Mouse (Mus musculus) adrenal gland, postnatal 14 days (tissue): ENCODE measurements around the gene Pdilt. TPM values are rescaled to one million over a fixed set of nuclear protein-coding genes. Genes with fewer than 3 reads are reported as not detected.
A peak's percentile ranks its signal among the peaks of the same experiment; 100 is the strongest.
"Not testable (repeated sequence)": the region's sequence is repeated elsewhere in the genome, so short reads cannot be mapped to it uniquely, and the experiment has no call there.

Source experiments
- DNase-seq: peaks from one replicate; pipeline ENCODE4 v3.0.0; 2021; ENCODE audit warnings: mixed read lengths
- long read RNA-seq, 2 experiments: library from polyadenylated mRNA; stranded (forward); transcript quantifications; one replicate each; pipeline ENCODE4 v2.0.0; 2021
- total RNA-seq: library from RNA; stranded (reverse); gene quantifications from 2 replicates; pipeline ENCODE4 v1.2.3, GENCODE M21; 2021

Gene Pdilt
- total RNA-seq = 0.44 TPM in 1 of 2 replicates, not detected in the other
- long read RNA-seq, experiment 1 = 0 reads
- long read RNA-seq, experiment 2 = 0 reads

DNA sequence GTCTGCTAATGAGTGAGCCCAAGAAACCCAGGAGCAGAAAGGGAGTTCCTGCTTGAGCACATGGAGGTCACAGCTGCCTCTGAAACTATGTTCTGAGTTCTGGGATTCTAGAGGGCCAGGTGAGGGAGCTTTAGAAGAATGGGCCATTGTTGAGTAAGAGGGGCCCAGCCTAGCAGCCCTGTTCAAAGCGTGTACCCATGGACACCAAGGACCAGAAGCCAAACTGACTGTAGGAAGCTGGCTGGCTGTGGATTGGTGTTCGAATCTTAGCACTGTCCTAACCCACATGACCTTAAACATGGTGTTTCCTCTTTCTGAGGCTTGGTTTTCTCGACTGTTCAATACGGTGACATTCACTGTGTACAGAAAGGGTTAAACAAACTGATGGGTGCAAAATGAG is at the start of gene Pdilt:
Pdilt (minus strand) TSS at position 101 of the 400 bp plus-strand sequence.
- no peak for DNase-seq

DNA sequence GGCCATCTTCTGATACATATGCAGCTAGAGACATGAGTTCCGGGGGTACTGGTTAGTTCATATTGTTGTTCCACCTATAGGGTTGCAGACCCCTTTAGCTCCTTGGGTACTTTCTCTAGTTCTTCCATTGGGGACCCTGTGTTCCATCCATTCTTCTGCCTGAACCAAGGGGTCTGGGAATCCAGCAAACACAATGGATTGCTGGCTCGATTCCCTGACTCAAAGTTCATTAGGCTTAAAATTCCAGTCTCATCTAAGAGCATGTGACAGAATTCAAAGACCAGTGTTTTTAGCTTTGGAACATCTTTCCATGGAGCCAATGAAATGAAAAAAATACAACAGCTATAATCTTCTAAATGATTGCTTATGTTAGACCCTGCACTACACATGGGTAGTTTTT is 39.2 kb upstream of the Pdilt start:
- not testable (repeated sequence) for DNase-seq

DNA sequence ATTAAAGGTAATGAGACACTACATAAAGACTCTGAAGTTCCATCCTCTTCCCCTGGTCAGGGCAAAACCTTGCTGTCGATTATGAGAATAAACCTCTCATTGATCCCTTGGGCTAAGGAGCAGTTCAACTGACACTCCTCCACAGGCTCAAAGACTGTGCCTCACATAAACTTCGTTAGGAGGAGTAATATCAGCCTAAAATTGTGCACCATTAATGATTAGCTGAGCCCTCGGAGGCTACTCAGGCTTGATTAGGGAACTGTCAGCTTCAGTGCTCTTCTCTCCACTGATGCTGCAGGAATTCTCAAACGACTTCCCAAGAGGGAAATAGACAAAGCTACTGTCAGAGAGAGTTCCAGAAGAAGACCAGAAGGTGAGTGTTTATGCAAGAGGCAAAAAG is 38.2 kb upstream of the Pdilt start:
- DNase-seq = no peak

DNA sequence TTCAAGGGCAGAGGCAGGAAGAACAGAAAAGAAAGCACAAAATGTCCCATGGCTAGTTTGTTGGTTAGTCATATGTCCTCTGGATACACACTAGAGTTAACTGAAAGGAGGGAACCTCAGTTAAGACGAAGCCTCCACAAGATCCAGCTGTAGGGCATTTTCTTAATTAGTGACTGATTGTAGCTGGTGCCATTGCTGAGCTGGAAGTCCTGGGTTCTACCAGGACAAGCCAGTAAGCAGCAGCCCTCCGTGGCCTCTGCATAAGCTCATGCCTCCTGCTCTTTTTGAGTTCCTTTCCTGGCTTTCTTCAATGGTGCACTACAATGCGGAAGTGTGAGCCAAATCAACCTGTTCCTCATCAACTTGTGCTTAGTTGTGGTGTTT is 37.2 kb upstream of the Pdilt start:
- DNase-seq = no peak

DNA sequence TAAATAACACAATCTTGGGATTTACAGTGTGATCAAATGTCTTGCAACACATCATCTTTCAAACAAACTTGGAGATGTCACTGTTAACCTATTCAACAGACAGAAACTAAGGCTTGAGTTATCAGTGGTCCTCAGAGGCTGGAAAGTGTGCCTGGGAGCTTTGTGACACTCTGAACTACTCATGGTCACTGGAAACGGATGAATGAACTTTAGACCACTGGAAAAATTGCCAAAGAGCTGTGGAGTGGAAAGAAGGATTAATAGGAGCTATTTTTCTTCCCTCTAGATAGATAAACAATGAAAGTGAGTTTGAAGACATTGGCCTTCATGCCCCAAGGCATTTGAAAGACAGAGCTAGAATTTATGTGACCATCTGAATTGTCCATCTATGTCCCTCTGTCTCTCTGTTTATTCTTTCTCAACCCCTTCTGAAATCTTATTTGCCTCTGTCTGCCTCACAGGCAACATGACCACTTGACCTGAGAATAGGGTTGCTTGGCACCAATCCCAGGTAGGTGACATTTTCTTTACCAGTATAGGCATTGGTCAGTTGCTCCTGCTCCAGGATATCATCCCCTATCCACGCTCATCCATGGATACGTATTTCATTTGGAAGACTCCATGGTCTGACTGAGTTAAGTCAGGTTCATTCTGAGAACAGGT is 36.6 kb upstream of the Pdilt start:
- no peak for DNase-seq

DNA sequence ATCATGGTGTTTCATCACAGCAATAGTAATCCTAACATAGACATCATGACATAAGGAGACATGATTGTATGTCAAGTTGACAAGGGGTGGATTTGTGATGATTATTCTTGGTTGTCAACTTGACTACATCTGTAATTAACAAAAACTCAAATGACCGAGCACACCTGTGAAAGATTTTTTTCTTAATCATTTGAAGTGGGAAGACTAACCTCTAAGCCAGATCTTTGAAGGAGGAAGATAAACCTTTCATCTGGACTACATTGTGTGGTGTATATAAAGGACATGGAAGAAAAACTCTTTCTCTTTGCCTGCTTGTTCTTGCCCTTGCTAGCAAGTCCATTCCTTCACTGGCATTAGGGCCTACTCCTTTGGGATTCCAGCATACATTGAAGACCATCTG is 30.8 kb upstream of the Pdilt start, which contains the start of gene Acsm2:
Acsm2 (plus strand) TSS at position 301 of the 400 bp plus-strand sequence.
- no peak for DNase-seq

DNA sequence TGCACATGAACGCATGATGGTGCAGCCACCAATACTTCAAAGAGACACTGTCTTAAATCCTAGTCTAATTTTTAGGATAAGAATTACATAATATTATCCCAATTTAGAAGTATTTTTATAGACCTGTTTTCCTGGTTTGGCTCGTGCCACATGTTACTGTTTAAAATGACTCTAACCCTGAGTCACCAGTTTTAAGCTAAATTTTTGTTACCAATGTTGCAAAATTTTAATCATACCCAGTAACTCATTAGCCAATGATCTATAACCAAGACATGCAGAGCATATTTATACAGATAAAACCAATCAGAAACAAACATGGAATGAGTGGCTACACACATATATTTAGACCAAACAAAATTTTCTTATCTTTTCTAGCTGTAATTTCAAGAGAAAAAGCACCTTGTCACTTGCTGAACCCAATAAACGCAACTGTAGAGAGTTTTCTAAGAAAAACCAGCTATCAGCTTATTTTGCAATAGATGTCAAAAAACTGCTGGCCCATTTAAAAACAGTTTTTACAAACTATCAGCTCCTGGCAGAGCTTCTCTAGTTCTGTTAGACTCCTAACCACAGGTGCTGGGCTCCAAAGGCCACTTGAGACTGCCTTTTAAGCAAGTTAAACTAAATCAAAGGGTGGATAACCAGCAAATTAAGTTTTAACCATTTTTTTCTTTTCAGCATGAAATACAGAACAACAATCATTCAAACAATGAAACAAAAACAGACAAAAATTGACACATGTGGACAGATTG is 27.4 kb upstream of the Pdilt start:
- no peak for DNase-seq

DNA sequence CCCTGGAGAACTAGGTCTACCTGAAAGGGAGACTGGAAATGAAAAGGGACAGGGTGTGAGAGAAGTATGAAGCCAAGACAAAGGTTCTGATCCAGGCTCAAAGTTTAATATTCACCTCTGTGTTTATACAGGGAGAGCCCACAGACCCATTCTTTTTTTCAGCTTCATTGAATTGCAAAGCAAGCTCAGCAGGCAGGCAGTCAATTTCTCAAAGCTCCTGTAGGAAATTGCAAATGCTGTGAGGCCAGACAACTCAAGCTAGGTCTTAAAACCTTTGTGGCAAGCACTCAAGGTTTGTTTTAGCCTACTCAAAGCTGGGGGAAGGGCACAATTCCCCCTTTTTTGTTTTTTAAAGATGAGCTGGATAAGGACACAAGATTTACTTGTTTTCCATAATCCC is 22.3 kb upstream of the Pdilt start:
- no peak for DNase-seq

DNA sequence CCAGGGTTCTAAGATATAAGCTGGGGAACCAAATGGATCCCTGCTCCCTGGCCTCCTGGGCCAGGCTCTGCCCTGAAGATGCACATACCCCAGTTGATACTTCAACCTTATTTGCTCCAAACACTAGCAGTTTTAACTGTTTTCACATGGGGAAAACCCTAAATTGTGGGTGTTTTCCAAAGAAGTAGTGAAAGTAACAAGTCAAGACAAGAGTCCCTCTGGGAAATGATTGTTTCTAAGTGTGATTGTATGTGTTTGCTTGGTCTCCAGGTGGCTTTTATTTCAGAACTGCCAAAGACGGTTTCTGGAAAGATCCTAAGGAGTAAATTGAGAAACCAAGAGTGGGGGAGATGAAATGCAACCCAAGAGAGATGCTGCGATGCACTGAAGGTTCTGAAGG is 19.2 kb upstream of the Pdilt start:
- DNase-seq = no peak

DNA sequence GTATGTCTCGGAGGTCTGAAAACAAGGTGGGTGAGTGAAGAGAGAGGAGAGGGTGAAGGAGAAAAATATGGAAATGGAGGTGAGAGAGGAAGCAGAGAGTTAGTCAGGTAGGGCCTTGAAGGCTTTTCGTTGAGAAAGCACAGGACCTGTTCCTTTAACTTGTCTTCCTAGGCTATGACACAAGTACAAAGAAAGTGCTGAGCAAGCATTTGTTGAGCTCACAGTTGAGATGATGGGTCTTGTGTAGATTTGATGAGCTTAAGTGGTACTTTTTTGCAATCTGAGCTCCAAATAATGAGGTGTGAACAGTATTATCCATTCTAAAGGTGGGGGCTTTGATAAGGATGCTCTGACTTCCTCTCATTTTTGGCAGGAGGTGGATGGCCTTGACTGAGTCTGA is 11.1 kb upstream of the Pdilt start:
- DNase-seq = no peak

DNA sequence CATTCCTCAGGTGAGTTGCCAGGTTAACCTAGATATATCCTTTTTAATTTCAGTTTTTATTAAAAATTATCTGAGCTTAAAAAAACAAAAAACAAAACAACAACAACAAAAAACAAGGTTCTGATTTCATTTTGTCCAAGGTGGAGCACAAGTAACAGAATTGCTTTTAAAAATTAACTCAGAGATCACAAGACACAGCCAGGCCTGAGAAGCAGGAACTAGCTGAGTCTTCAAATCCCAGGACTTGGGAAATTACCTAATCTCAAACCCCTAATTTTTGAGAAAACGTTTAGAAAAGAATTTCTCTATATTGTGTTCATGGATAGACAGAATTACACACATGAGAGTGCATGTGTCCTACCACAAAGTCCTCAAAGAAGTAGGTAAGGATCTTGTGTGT is 9.6 kb upstream of the Pdilt start:
- DNase-seq = no peak

DNA sequence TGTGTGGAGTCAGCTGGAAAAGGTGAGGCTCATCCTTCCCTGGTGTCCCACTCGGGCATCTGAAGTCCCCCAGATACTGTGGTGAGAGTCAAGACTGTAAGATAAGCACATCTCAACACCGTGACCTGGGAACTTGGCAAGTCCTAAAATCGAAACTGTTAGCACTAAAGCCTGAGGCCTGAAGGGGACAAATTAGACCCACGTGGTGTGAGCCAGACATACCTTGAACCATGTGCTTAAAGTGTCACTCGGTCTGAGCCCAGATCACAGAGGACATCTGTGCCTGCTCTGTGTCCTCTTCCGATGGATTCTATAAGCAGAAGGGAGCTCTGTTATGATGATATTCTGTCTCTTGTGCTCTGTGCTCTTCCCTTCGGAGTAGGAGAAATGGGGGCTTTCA is 5.3 kb upstream of the Pdilt start:
- DNase-seq = no peak

DNA sequence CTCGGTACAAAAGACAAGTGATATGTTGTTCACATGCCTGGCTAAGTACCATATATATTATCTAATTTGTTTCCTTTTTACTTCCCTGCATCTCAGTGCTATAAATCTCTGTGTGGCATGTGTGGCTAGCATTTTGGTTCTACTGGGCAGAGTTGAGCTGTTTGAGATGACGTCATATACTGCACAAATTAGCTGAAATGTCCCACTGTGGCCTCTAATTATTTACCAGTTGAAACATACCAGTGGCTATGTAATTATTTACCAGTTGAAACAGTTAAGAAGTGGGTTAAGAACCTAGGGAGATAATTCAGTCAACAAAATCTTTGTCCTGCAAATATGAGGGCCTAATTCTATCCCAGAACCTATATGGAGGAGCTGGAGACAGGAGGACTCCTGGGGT is 4.3 kb upstream of the Pdilt start:
- no peak for DNase-seq

DNA sequence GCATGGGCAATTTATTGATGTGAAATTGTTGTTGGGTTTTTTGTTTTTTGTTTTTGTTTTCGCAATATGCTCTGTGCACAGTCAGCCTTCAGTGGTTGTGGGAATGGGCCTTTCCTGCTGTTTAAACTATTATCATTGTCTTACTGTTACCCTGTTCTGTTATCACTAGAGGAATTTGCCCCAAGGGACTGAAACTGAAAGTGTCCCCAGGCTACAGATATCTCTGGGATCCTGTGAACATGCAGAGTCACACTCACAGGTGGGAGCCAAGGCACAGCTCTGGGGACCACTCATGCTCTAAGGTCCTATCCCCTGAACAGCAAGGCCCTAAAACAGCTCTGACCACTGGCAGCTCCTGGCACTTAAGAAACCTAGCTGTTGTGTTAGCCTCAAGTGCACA is 3.8 kb upstream of the Pdilt start:
- no peak for DNase-seq

DNA sequence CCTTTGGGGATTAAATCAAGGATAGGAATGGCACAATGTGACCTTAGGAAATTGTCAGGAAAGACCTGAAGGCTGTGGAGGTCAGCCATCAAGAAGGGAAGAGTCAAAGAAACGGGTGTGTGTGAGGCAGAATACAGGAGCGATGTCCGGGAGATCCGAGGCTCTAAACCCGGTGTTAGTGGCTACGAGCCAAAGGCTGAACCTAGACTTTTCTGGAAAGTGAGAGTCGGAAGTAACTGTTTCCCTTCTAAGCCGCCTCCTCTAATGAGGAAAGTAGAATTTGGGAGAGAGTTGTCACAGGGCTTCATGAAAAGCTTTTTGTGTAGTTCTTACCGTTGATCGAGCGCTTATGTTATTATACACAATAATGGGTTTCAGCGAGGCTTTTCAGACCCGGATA is 3.2 kb upstream of the Pdilt start:
- no peak for DNase-seq

DNA sequence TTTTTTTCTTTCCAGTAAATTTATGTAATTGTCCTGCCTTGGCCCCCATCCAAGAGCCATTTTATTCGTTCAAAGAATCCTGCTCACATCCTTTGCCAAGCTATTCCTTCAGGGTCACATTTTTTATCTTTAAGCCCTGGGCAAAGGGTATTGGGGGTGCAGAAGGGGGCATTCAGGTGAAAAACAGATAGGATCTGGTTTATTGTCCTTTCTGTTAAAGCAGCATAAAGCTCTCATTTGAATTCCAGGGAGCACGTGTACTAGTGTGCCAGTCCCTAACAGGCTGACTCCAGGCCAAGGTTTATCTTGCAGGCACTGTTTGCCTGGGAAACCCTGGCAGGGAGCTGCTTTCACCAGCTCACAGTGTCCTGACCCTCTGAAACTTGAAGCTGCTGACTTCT is 2.6 kb upstream of the Pdilt start:
- DNase-seq = peak; percentile 75

DNA sequence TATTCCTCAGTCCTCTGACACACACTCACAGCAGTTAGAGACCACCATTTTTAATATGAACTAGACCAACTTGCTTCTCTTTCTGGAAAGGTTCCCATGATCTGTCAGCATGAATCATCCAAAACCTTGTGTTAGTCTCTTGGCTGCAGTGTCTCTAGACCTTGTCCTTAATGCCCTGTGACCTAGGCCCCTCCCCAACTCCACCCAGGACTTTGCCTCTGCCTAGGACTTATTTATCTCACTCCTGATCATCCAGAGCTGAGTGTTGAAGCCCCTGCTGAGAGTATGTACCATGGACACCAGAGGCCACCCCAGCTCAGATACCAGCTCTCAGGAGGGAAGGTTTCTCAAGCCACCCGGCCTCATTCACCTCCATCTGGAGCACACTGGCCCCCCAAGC is 904 bp downstream of the Pdilt start:
- DNase-seq = peak; percentile 62

DNA sequence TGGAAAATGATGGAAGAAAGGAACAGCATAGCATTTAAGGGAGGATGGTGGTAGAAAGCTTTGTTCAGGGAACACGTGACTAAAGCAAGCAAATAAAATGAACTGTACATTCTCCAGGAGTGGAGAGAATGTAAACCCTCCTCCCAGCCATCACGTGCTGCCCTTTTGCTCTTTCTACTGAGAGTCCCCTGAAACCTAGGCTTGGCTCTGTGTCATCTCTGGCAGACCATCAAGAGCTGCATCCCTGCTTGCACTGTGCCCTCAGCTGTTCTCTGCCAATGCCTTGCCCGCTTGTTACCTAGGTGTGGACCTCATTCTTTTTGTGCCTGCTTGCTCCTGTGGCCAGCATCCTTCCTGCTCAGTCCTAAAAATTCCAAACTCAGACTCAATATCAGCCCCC is 1.5 kb downstream of the Pdilt start:
- no peak for DNase-seq

DNA sequence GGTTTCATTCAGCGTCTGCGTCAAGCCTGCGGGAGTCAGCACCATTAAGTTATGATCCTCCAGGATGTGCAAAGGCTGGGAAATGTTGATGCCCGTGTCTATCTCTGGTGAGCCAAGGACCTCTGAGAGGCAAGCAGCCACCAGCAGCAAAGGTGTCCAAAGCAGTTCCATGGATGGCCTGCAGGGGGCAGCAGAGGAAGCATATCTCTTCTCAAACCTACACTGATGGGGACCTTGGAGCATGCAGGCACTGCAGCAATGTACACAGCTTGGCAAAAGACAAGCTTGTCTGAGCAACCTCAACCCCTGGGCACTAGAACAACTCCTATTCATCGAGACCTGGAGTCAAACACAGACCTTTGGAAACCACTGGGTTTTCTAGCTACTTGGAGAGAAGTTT is 3.6 kb downstream of the Pdilt start:
- DNase-seq = peak; percentile 86

DNA sequence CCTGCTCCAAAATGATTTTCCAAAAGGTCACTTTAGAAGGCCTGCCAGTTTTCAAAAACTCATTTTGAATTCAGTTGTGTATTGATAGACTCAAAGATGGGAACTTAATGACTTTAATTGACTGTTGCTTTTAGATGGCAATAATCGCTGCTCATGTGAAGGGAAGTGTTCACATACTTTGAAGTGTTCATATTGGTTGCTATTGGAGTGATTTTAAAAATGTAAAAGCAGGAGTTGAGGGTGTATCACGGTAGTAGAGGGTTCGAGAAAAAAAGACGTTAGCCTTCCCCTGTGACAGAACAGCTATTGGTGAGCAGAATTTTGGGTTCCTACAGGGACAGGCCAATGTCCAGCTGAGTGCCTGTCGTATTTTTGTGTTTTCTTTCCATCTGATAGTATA is 4.1 kb downstream of the Pdilt start, which contains the start of gene Acsm5:
Acsm5 (plus strand) TSS at position 301 of the 400 bp plus-strand sequence.
- no peak for DNase-seq

DNA sequence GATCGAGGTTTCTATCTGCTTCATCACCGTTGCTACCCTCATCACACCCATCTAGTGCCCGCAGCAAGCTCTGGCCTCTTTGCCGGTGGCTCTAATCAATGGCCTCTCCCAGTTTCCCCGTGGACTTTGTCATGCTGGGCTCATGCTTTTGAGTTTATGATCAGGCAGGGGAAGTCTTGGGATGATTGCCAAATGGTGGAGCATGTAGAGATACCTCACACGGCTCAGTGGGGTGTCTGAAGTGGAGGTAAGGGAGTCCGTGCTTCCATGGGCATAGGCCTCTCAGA is 7.1 kb downstream of the Pdilt start:
- no peak for DNase-seq

DNA sequence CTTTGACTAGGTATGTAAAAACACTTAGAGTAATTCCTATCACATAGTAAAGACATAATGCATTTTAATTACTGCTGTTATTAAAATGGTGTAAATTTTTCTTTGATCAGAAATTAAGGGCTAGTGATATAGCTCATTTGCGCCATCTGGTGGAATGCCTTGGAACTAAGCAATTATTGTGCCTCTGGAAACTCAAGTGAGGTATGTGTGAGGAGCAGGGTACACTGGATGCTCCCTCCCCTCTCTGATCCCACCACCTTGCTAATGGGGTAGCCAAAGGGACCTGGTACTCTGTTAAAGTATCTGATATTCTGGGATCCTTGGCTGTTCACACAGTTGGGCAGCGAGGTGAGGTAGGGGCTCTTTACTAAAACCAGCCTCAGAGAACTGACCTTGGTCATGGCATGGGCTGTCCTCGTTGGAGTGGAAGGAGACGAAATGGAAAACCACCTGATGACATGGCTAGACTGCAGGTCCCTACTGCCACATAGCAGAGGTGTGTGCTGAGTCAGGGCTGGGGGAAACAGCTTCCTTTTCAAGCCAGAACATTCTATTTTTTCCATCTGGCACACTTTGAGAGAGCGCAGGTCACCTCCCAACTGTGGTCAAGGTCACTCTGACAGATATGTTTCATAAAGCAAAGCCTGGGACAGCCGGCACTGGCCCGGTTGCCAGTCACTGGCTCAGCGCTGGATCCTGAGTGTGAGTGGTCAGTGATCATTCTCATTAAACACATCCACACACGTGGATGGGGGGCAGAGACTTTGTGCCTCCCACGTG is 7.6 kb downstream of the Pdilt start:
- peak; percentile 38 for DNase-seq

DNA sequence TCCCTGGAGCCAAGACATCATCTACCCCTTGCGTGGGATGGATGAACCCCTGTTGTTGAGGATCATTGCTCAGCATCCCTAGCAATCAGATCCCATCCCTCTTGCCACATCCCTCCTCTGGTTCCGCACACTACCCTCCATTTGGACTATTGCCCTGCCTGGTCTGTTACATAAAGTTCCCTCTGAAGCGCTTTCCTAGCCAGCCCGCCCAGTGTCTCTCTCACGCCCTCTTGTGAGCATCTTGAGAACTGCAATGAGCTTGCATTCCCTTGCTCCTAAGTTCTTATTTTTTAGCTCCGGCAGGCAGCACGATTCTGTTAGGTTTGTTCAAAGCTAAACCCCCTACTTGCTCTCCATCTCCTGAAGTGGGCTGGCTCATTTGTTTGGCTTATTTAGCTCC is 10.2 kb downstream of the Pdilt start:
- peak; percentile 72 for DNase-seq
